Mouse (Mus musculus) neural tube, embryonic 13.5 days (tissue): ENCODE data around the gene Flt3l. TPM values are rescaled to one million over a fixed set of nuclear protein-coding genes. Genes with fewer than 3 reads are reported as not detected.

ENCODE experiments used
- ATAC-seq: fragments of 200-750 bp; cut with Nextera tagmentation; 2 replicates; pipeline ENCODE4 v1.8.0; 2017; ENCODE audit warnings: low read depth, mild to moderate bottlenecking, moderate TSS enrichment, moderate library complexity
- H3K27ac ChIP-seq: fragments of 300-500 bp; sonication (generic); replicated peaks from 2 replicates; pipeline ENCODE4 v1.5.1; 2015; ENCODE audit warnings: moderate library complexity, mild to moderate bottlenecking, inconsistent platforms
- H3K27me3 ChIP-seq: fragments of 300-500 bp; sonication (generic); 2 replicates; pipeline ENCODE4 v1.6.1; 2015; ENCODE audit warnings: mild to moderate bottlenecking, inconsistent platforms
- H3K36me3 ChIP-seq: fragments of 300-500 bp; sonication (generic); 2 replicates; pipeline ENCODE4 v1.6.1; 2015; ENCODE audit warnings: mild to moderate bottlenecking, inconsistent platforms
- H3K4me1 ChIP-seq: fragments of 300-500 bp; sonication (generic); replicated peaks from 2 replicates; pipeline ENCODE4 v1.6.1; 2015; ENCODE audit warnings: inconsistent platforms
- H3K4me2 ChIP-seq: fragments of 300-500 bp; sonication (generic); 2 replicates; pipeline ENCODE4 v1.6.1; 2015; ENCODE audit warnings: inconsistent platforms, mild to moderate bottlenecking, moderate library complexity
- H3K4me3 ChIP-seq: fragments of 300-500 bp; sonication (generic); 2 replicates; pipeline ENCODE4 v1.5.1; 2015; ENCODE audit warnings: mild to moderate bottlenecking, inconsistent platforms
- H3K9ac ChIP-seq: fragments of 300-500 bp; sonication (generic); 2 replicates; pipeline ENCODE4 v1.6.1; 2015; ENCODE audit warnings: moderate library complexity, mild to moderate bottlenecking, inconsistent platforms
- H3K9me3 ChIP-seq: fragments of 300-500 bp; sonication (generic); 2 replicates; pipeline ENCODE4 v1.6.1; 2016; ENCODE audit warnings: inconsistent platforms
- WGBS: fragments of 180-500 bp; shearing (Covaris S2); methylation state at CpG from one replicate; pipeline ENCODE4 v1.1.7; 2015; 5-methylcytosine and 5-hydroxymethylcytosine counted together
- microRNA counts: library from miRNA; unstranded; fragments of <30 nt; microRNA quantifications from one replicate; lab custom pipeline; 2016
- microRNA-seq: library from miRNA; unstranded; fragments of <30 nt; microRNA quantifications from one replicate; pipeline ENCODE4, GENCODE M21; 2016
- polyA plus RNA-seq: library from polyadenylated mRNA; unstranded; fragments of >200 nt; fragmentation: Nextera tagmentation; extraction: Ambion mirVana; gene quantifications from 2 replicates; pipeline ENCODE4 v1.2.1, GENCODE M21; 2015

Gene Flt3l
- polyA plus RNA-seq, 1 experiment from 2014 or later = 1.5 TPM

GRCm38 (mm10) chr7:45090251-45090977 is 45.8 kb downstream of the Flt3l start:
- Histone ChIP-seq H3K4me3 (peak overlapping the region; percentile 41), H3K27me3 (no peaks in the 10 kb centered on the region), H3K36me3 (peaks cover 14% of the 10 kb centered on the region), H3K9me3 (no peaks in the 10 kb centered on the region), H3K9ac (0 out of 2 replicates have a peak overlapping the region, but pooled peaks have one; percentile 65), H3K4me1 (peaks cover 24% of the 10 kb centered on the region), H3K27ac (no peak overlapping the region), H3K4me2 (peak overlapping the region; percentile 54)
- ATAC-seq = no peak
- 86% methylated on average over 13 of the region's 13 CpGs for WGBS

GRCm38 (mm10) chr7:45088597-45088996 is 47.6 kb downstream of the Flt3l start:
- Histone ChIP-seq H3K36me3 (peaks cover 20% of the 10 kb centered on the region), H3K9ac (no peak overlapping the region), H3K9me3 (no peaks in the 10 kb centered on the region), H3K27ac (no peak overlapping the region), H3K4me3 (no peak overlapping the region), H3K4me1 (peaks cover 24% of the 10 kb centered on the region), H3K27me3 (no peaks in the 10 kb centered on the region), H3K4me2 (no peak overlapping the region)
- no peak for ATAC-seq
- WGBS = 92% methylated on average over 17 of the region's 17 CpGs

GRCm38 (mm10) chr7:45086084-45086483 is 50.1 kb downstream of the Flt3l start:
- H3K4me2 ChIP-seq = no peak overlapping the region
- no peak for ATAC-seq
- WGBS = 81% methylated on average over 4 of the region's 4 CpGs

GRCm38 (mm10) chr7:45083300-45083890 is 52.8 kb downstream of the Flt3l start:
- ATAC-seq = no peak
- Histone ChIP-seq H3K27ac (peak overlapping the region; percentile 77), H3K27me3 (no peaks in the 10 kb centered on the region), H3K36me3 (peaks cover 26% of the 10 kb centered on the region), H3K9me3 (no peaks in the 10 kb centered on the region), H3K9ac (no peak overlapping the region), H3K4me2 (no peak overlapping the region), H3K4me3 (no peak overlapping the region), H3K4me1 (peaks cover 5% of the 10 kb centered on the region; the same call in 1 of the 2 replicates)
- 83% methylated on average over 22 of the region's 22 CpGs for WGBS

More at GRCm38 (mm10) chr7:45086084-45086483, 50.1 kb downstream of the Flt3l start:
- Histone ChIP-seq H3K27ac (no peak overlapping the region), H3K36me3 (peaks cover 26% of the 10 kb centered on the region), H3K9ac (no peak overlapping the region), H3K9me3 (no peaks in the 10 kb centered on the region), H3K27me3 (no peaks in the 10 kb centered on the region), H3K4me3 (no peak overlapping the region), H3K4me1 (peaks cover 13% of the 10 kb centered on the region)

- Histone ChIP-seq H3K4me3 (no peak overlapping the region), H3K9me3 (no peaks in the 10 kb centered on the region), H3K36me3 (peaks cover 29% of the 10 kb centered on the region), H3K4me2 (0 out of 2 replicates have a peak overlapping the region, but pooled peaks have one; percentile 1), H3K9ac (no peak overlapping the region), H3K27ac (peak overlapping the region; percentile 77), H3K4me1 (peaks cover 5% of the 10 kb centered on the region; the same call in 1 of the 2 replicates), H3K27me3 (no peaks in the 10 kb centered on the region)
- ATAC-seq = no peak
- 57% methylated on average over 25 of the region's 25 CpGs for WGBS
These were observed 53.6 kb downstream of the Flt3l start for GRCm38 (mm10) chr7:45082401-45083299.

GRCm38 (mm10) chr7:45081016-45081415 is 55.2 kb downstream of the Flt3l start:
- WGBS = 54% methylated on average over 5 of the region's 5 CpGs
- peaks cover 5% of the 10 kb centered on the region; the same call in 1 of the 2 replicates for H3K4me1 ChIP-seq
- peaks cover 36% of the 10 kb centered on the region for H3K36me3 ChIP-seq
- ATAC-seq = no peak
- no peak overlapping the region for H3K4me2 ChIP-seq
- H3K9me3 ChIP-seq = no peaks in the 10 kb centered on the region
- no peak overlapping the region for H3K9ac ChIP-seq
- H3K27ac ChIP-seq = no peak overlapping the region
- no peaks in the 10 kb centered on the region for H3K27me3 ChIP-seq
- no peak overlapping the region for H3K4me3 ChIP-seq

GRCm38 (mm10) chr7:45079856-45080255 is 56.4 kb downstream of the Flt3l start:
- Histone ChIP-seq H3K4me3 (no peak overlapping the region), H3K4me2 (no peak overlapping the region), H3K27me3 (no peaks in the 10 kb centered on the region), H3K27ac (no peak overlapping the region), H3K4me1 (peaks cover 5% of the 10 kb centered on the region; the same call in 1 of the 2 replicates), H3K9me3 (no peaks in the 10 kb centered on the region), H3K36me3 (peaks cover 43% of the 10 kb centered on the region), H3K9ac (no peak overlapping the region)
- ATAC-seq = peak; percentile 38; the same call in 1 of the 2 replicates
- under 1% methylated on average over 10 of the region's 10 CpGs for WGBS

MicroRNAs encoded within 50 kb of the gene (microRNA counts, 519-probe panel; counts per million panel counts)
- microRNA mmu-miR-150 (lab: Ali Mortazavi, UCI) = 3,356 counts per million, percentile 45 among the panel's probes with 10 or more counts

Small RNA genes within 50 kb of the gene (microRNA-seq; reads per million reads assigned to microRNA genes)
- gene Mir150 (28.5 reads per million, percentile 38 among the genes with 10 or more reads in this experiment), gene Mir5121 (5.8 reads per million, percentile 21 among the genes with 10 or more reads in this experiment), gene Mir7055 (not detected)

Other genes starting within 250 kb of the Flt3l start
- gene Med25, start 243.7 kb downstream of the Flt3l start, polyA plus RNA-seq = 134 and 138 TPM in 2 replicates
- 14.9 and 17.9 TPM in 2 replicates for gene Fuz, start 240.4 kb downstream of the Flt3l start, polyA plus RNA-seq
- gene Ap2a1, start 206.9 kb downstream of the Flt3l start, polyA plus RNA-seq = 115 and 116 TPM in 2 replicates
- 0.22 TPM in 1 of 2 replicates, not detected in the other for gene Tsks, start 193.2 kb downstream of the Flt3l start, polyA plus RNA-seq
- 47.3 and 54.9 TPM in 2 replicates for gene Cpt1c, start 161.6 kb downstream of the Flt3l start, polyA plus RNA-seq
- gene Prmt1, start 149.9 kb downstream of the Flt3l start, polyA plus RNA-seq = 612 and 623 TPM in 2 replicates
- gene Irf3, start 138.8 kb downstream of the Flt3l start, polyA plus RNA-seq = 60.3 and 67.3 TPM in 2 replicates
- 17.3 and 17.4 TPM in 2 replicates for gene Bcl2l12, start 137.7 kb downstream of the Flt3l start, polyA plus RNA-seq
- gene Scaf1, start 120.1 kb downstream of the Flt3l start, polyA plus RNA-seq = 46.2 and 47.2 TPM in 2 replicates
- gene Rras, start 118.5 kb downstream of the Flt3l start, polyA plus RNA-seq = 15.0 and 16.5 TPM in 2 replicates
- 12.3 and 15.1 TPM in 2 replicates for gene Prr12, start 83.6 kb downstream of the Flt3l start, polyA plus RNA-seq
- 58.9 and 65.6 TPM in 2 replicates for gene Nosip, start 74.0 kb downstream of the Flt3l start, polyA plus RNA-seq
- gene Prrg2, start 73.8 kb downstream of the Flt3l start, polyA plus RNA-seq = 16.8 and 17.2 TPM in 2 replicates
- 127 and 134 TPM in 2 replicates for gene Rcn3, start 44.2 kb downstream of the Flt3l start, polyA plus RNA-seq
- gene Fcgrt, start 32.6 kb downstream of the Flt3l start, polyA plus RNA-seq = 25.6 and 27.3 TPM in 2 replicates
- gene Rps11, start 12.0 kb downstream of the Flt3l start, polyA plus RNA-seq = 920 and 971 TPM in 2 replicates
- 746 and 820 TPM in 2 replicates for gene Rpl13a, start 7.7 kb downstream of the Flt3l start, polyA plus RNA-seq
- 0.53 TPM in 1 of 2 replicates, not detected in the other for gene Gm45713, start 201 bp downstream of the Flt3l start, polyA plus RNA-seq
- 79.9 and 91.9 TPM in 2 replicates for gene Pih1d1, start 17.9 kb upstream of the Flt3l start, polyA plus RNA-seq
- 19.0 and 19.6 TPM in 2 replicates for gene Aldh16a1, start 18.2 kb upstream of the Flt3l start, polyA plus RNA-seq
- 0.78 and 0.83 TPM in 2 replicates for gene Slc17a7, start 27.5 kb upstream of the Flt3l start, polyA plus RNA-seq
- not detected in 2 replicates for gene Gfy, start 43.1 kb upstream of the Flt3l start, polyA plus RNA-seq
- not detected in 2 replicates for gene Pth2, start 44.6 kb upstream of the Flt3l start, polyA plus RNA-seq
- gene Ccdc155, start 68.5 kb upstream of the Flt3l start, polyA plus RNA-seq = 0.29 and 0.45 TPM in 2 replicates
- gene Dkkl1, start 75.7 kb upstream of the Flt3l start, polyA plus RNA-seq = 14.6 and 19.8 TPM in 2 replicates
- 65.9 and 85.5 TPM in 2 replicates for gene Tead2, start 79.3 kb upstream of the Flt3l start, polyA plus RNA-seq
- 1.5 and 1.8 TPM in 2 replicates for gene Cd37, start 102.7 kb upstream of the Flt3l start, polyA plus RNA-seq
- 0.18 and 0.27 TPM in 2 replicates for gene Slc6a16, start 104.7 kb upstream of the Flt3l start, polyA plus RNA-seq
- gene Slc6a21, start 141.1 kb upstream of the Flt3l start, polyA plus RNA-seq = not detected in 2 replicates
- 7.1 and 7.2 TPM in 2 replicates for gene Trpm4, start 197.3 kb upstream of the Flt3l start, polyA plus RNA-seq
- 0.55 and 0.74 TPM in 2 replicates for gene Hrc, start 198.9 kb upstream of the Flt3l start, polyA plus RNA-seq
- 18.4 and 20.3 TPM in 2 replicates for gene Ppfia3, start 230.6 kb upstream of the Flt3l start, polyA plus RNA-seq
- gene Lin7b, start 234.2 kb upstream of the Flt3l start, polyA plus RNA-seq = 11.1 and 11.6 TPM in 2 replicates